Comparison of ENCODE assay signal across 8 mouse cellular contexts in genomic region chr15:102524892-102525485, GRCm38 (mm10). TPM values are rescaled to one million over a fixed set of nuclear protein-coding genes. Genes with fewer than 3 reads are reported as not detected.
DNase-seq lines count a peak whose midpoint lies in the region; ATAC-seq and TF ChIP-seq lines count a peak whose summit lies in the region.

Gene Npff (minus strand): TSS chr15:102524942.

- in situ Hi-C loops in CH12.LX (cut with MboI; ENCODE audit: low pct_ligation_motif_present, low pct_unique_long_range_greater_than_20kb, low sequenced_read_pairs), result no loop called here

- no peak within 1 kb of the TSS for H3K4me3 ChIP-seq in CH12.LX (replicated peaks in 1 of 3; ENCODE audit: low read depth in 2 of 3, low read length in 2 of 3, poor library complexity in 1 of 3)
- no peak within 1 kb of the TSS for H3K4me3 ChIP-seq in kidney, postnatal 0 days (replicated peaks; ENCODE audit: low read depth, low read length)
- H3K4me3 ChIP-seq in olfactory bulb, adult 2 months (ENCODE audit: insufficient read depth, low read depth, low read length), result no peak within 1 kb of the TSS

- no peak within 1 kb of the TSS for H3K4me2 ChIP-seq in CH12.LX (ENCODE audit: insufficient read depth, low read depth, poor library complexity, severe bottlenecking)
- H3K4me2 ChIP-seq in kidney, postnatal 0 days (ENCODE audit: low read length), result no peak within 1 kb of the TSS

- no peak for TF ChIP-seq EP300 in CH12.LX (IDR thresholded peaks at IDR 0.05; ENCODE audit: low read length)

- DNase-seq in CH12.LX (ENCODE audit: extremely low read depth), result peak; percentile 85
- DNase-seq in cerebellum, postnatal 4 days (ENCODE audit: low spot score in 2 of 2), result peak; percentile 69 to 81
- peak; percentile 62 for DNase-seq in gastrocnemius, postnatal 14 days
- peak; percentile 93 for DNase-seq in kidney, postnatal 0 days (ENCODE audit: low spot score)
- peak; percentile 59 to 70 for DNase-seq in lung, adult 18-20 months
- peak; percentile 56 to 68 for DNase-seq in urinary bladder, postnatal 36 days (ENCODE audit: low spot score in 2 of 2)

- no peaks in the 10 kb centered on the region for H3K27me3 ChIP-seq in CH12.LX (replicated peaks)
- no peaks in the 10 kb centered on the region for H3K27me3 ChIP-seq in kidney, postnatal 0 days (ENCODE audit: insufficient read depth, low read length)

- no peak for TF ChIP-seq POLR2A in CH12.LX (IDR thresholded peaks at IDR 0.05; ENCODE audit: low read depth, low read length)
- no peak for TF ChIP-seq POLR2A in olfactory bulb, adult 2 months (IDR thresholded peaks at IDR 0.05; ENCODE audit: insufficient read depth, low read depth, low read length)

- dilution Hi-C loops in CH12.LX (cut with MboI; ENCODE audit: extremely low pct_ligation_motif_present, extremely low pct_unique_long_range_greater_than_20kb, low sequenced_read_pairs), result no loop called here

- H3K36me3 ChIP-seq in CH12.LX (replicated peaks in 1 of 2; ENCODE audit: control insufficient read depth in 1 of 2, insufficient read depth in 1 of 2, low read length in 1 of 2), result peaks cover 48 to 91% of the 10 kb centered on the region in 2 experiments
- H3K36me3 ChIP-seq in kidney, postnatal 0 days (ENCODE audit: insufficient read depth, low read length), result peaks cover 28% of the 10 kb centered on the region

- intact Hi-C loops in gastrocnemius, postnatal 14 days (cut with DNase I; ENCODE audit: low total_unique reads), result no loop called here

- 3% methylated on average over 3 of the region's 3 CpGs for WGBS in kidney, postnatal 0 days
- WGBS in olfactory bulb, adult 2 months, result 6% methylated on average over 3 of the region's 3 CpGs

- H3K79me2 ChIP-seq in CH12.LX (replicated peaks; ENCODE audit: control insufficient read depth, extremely low read depth, insufficient read depth, poor library complexity, severe bottlenecking), result no peaks in the 10 kb centered on the region

- TF ChIP-seq RAD21 in CH12.LX (IDR thresholded peaks at IDR 0.05; ENCODE audit: low read depth, low read length), result peak; percentile 98

- H3K9ac ChIP-seq in CH12.LX (ENCODE audit: insufficient read depth, low read depth), result no peak within 1 kb of the TSS
- no peak within 1 kb of the TSS for H3K9ac ChIP-seq in kidney, postnatal 0 days (ENCODE audit: low read depth, low read length)

- no peaks in the 10 kb centered on the region for H3K9me3 ChIP-seq in CH12.LX (replicated peaks; ENCODE audit: low read length)
- no peaks in the 10 kb centered on the region for H3K9me3 ChIP-seq in kidney, postnatal 0 days (replicated peaks; ENCODE audit: low read length)

- H3K27ac ChIP-seq in CH12.LX (ENCODE audit: insufficient read depth, low read depth), result no peak within 1 kb of the TSS
- H3K27ac ChIP-seq in kidney, postnatal 0 days, result no peak within 1 kb of the TSS
- no peak within 1 kb of the TSS for H3K27ac ChIP-seq in olfactory bulb, adult 2 months (ENCODE audit: insufficient read depth, low read depth, low read length)

- peak; percentile 96 for TF ChIP-seq CTCF in CH12.LX (conservative IDR thresholded peaks at IDR 0.05 in 1 of 2, IDR thresholded peaks at IDR 0.05 in 1 of 2; ENCODE audit: low read depth in 2 of 2, low read length in 2 of 2)
- TF ChIP-seq CTCF in kidney, postnatal 0 days (IDR thresholded peaks at IDR 0.05; ENCODE audit: low read depth), result peak; percentile 97
- peak; percentile 59 for TF ChIP-seq CTCF in olfactory bulb, adult 2 months (IDR thresholded peaks at IDR 0.05; ENCODE audit: insufficient read depth, low read depth, low read length)

- H3K4me1 ChIP-seq in CH12.LX (ENCODE audit: control insufficient read depth in 1 of 2, insufficient read depth in 2 of 2), result peaks cover 0 to 21% of the 10 kb centered on the region in 2 experiments; a peak in 2 of 4 replicates
- no peaks in the 10 kb centered on the region for H3K4me1 ChIP-seq in kidney, postnatal 0 days (replicated peaks; ENCODE audit: insufficient read depth, low read length)
- H3K4me1 ChIP-seq in olfactory bulb, adult 2 months (ENCODE audit: control insufficient read depth, insufficient read depth, low read length), result 0 out of 2 replicates have a peak, but pooled peaks cover 6% of the 10 kb centered on the region

- peak; percentile 80 for ATAC-seq in activated CD4-positive, CD25-positive, alpha-beta regulatory T cell, adult 4 months
- no peak for ATAC-seq in kidney, postnatal 0 days (replicated peaks; ENCODE audit: low FRiP score, low read depth)

TF ChIP-seq in CH12.LX, 34 proteins besides CTCF, POLR2A, EP300 and RAD21:
- TF ChIP-seq MXI1 (IDR thresholded peaks at IDR 0.05; ENCODE audit: low read depth, low read length) (no peak), USF1 (IDR thresholded peaks at IDR 0.05; ENCODE audit: low read depth, low read length) (no peak), CHD2 (IDR thresholded peaks at IDR 0.05; ENCODE audit: low read length) (no peak), MAZ (IDR thresholded peaks at IDR 0.05; ENCODE audit: low read depth, low read length) (peak; percentile 47; the same call in 1 of the 2 replicates), CHD1 (IDR thresholded peaks at IDR 0.05; ENCODE audit: low read depth, low read length) (no peak), NELFE (IDR thresholded peaks at IDR 0.05; ENCODE audit: low read depth, low read length) (peak; percentile 37; the same call in 1 of the 2 replicates), JUN (IDR thresholded peaks at IDR 0.05; ENCODE audit: insufficient read depth, low read depth, low read length) (no peak), GABPA (IDR thresholded peaks at IDR 0.05; ENCODE audit: insufficient replicate concordance, low read depth, low read length) (no peak), UBTF (IDR thresholded peaks at IDR 0.05; ENCODE audit: low read depth, low read length) (no peak), HCFC1 (IDR thresholded peaks at IDR 0.05; ENCODE audit: low read depth, low read length) (peak; percentile 23; the same call in 1 of the 2 replicates), ZMIZ1 (IDR thresholded peaks at IDR 0.05; ENCODE audit: low read depth, low read length) (no peak), ETS1 (conservative IDR thresholded peaks at IDR 0.05; ENCODE audit: low read depth, low read length) (no peak), POLR2AphosphoS2 (IDR thresholded peaks at IDR 0.05; ENCODE audit: low read depth, low read length) (no peak; the same call in 1 of the 2 replicates), TCF12 (IDR thresholded peaks at IDR 0.05; ENCODE audit: low read depth, low read length) (no peak), SMC3 (IDR thresholded peaks at IDR 0.05; ENCODE audit: low read depth, low read length) (peak; percentile 88), KAT2A (IDR thresholded peaks at IDR 0.05; ENCODE audit: insufficient replicate concordance, low read length) (no peak), MAX (IDR thresholded peaks at IDR 0.05; ENCODE audit: low read length) (no peak), USF2 (conservative IDR thresholded peaks at IDR 0.05; ENCODE audit: low read depth, low read length) (no peak), E2F4 (IDR thresholded peaks at IDR 0.05; ENCODE audit: insufficient replicate concordance, low read depth, low read length) (no peak), ZNF384 (IDR thresholded peaks at IDR 0.05; ENCODE audit: low read depth, low read length) (no peak), PAX5 (IDR thresholded peaks at IDR 0.05; ENCODE audit: low read length) (no peak), MAFK (IDR thresholded peaks at IDR 0.05; ENCODE audit: insufficient replicate concordance, low read length) (no peak), MYC (IDR thresholded peaks at IDR 0.05; ENCODE audit: low read depth, low read length) (no peak), ELF1 (IDR thresholded peaks at IDR 0.05; ENCODE audit: low read depth, low read length) (no peak), IRF4 (IDR thresholded peaks at IDR 0.05; ENCODE audit: low read depth, low read length) (0 out of 2 replicates have a peak, but pooled peaks have one; percentile 31), JUND (conservative IDR thresholded peaks at IDR 0.05; ENCODE audit: low read depth, low read length) (no peak), ZKSCAN1 (IDR thresholded peaks at IDR 0.05; ENCODE audit: borderline replicate concordance, low read depth, low read length) (no peak), RCOR1 (conservative IDR thresholded peaks at IDR 0.05; ENCODE audit: low read depth, low read length) (no peak), BHLHE40 (IDR thresholded peaks at IDR 0.05; ENCODE audit: low read depth, low read length) (no peak), MEF2A (IDR thresholded peaks at IDR 0.05; ENCODE audit: borderline replicate concordance, low read depth, low read length) (no peak), NRF1 (IDR thresholded peaks at IDR 0.05; ENCODE audit: low read depth, low read length) (no peak), TBP (conservative IDR thresholded peaks at IDR 0.05; ENCODE audit: low read depth, low read length) (no peak), ZC3H11A (IDR thresholded peaks at IDR 0.05; ENCODE audit: low read depth, low read length) (0 out of 2 replicates have a peak, but pooled peaks have one; percentile 27), SIN3A (IDR thresholded peaks at IDR 0.05; ENCODE audit: low read length) (0 out of 2 replicates have a peak, but pooled peaks have one; percentile 42)

RNA-seq across cellular contexts. Expression of gene Npff, which starts in this region (rescaled TPM):
- total RNA-seq in CH12.LX (2012; rRNA removed) (0.76 and 1.0 TPM in 2 replicates), CH12.LX (2014; rRNA removed) (0.82 and 1.1 TPM in 2 replicates)
- polyA plus RNA-seq in CH12.LX (2012; ENCODE audit: insufficient read length, low read depth), result 2.1 and 2.7 TPM in 2 replicates
- 1 to 10 TPM; 3.7 to 5.7 TPM for polyA plus RNA-seq in activated CD4-positive, CD25-positive, alpha-beta regulatory T cell, adult 4 months (2017; shearing (Covaris generic))
- 1 to 10 TPM; 1.4 to 1.7 TPM for total RNA-seq in gastrocnemius, postnatal 14 days (2021)
- 1.6 TPM in 2 replicates for polyA plus RNA-seq in kidney, postnatal 0 days (2015; fragmentation: Nextera tagmentation; extraction: Ambion mirVana)
- not detected in 2 replicates for polyA plus RNA-seq in olfactory bulb, adult 2 months (2012; ENCODE audit: insufficient read depth, insufficient read length, low replicate concordance, missing spikeins)
